Mouse (Mus musculus) kidney, postnatal 14 days (tissue): Measurements from ENCODE around the gene Npat.

Experiments
- DNase-seq: peaks from one replicate; pipeline ENCODE4 v3.0.0; 2022; ENCODE audit warnings: mixed read lengths

Gene Npat

GRCm38 (mm10) chr9:53609968-53610781 is 73.3 kb downstream of the Npat start, which contains the start of gene Acat1:
Acat1 (minus strand) TSS chr9:53610382.
- peak; percentile 97 for DNase-seq

- DNase-seq: no peak
Observed at GRCm38 (mm10) chr9:53614286-53614685, 77.4 kb downstream of the Npat start.

GRCm38 (mm10) chr9:53615246-53615645 is 78.4 kb downstream of the Npat start:
- no peak for DNase-seq
